Mouse (Mus musculus): ENCODE data around the gene Tspan1. TPM values are rescaled to one million over a fixed set of nuclear protein-coding genes. Genes with fewer than 3 reads are reported as not detected.

Gene Tspan1
- total and polyA plus RNA-seq, 2 experiments = 0.09 to 0.27 TPM

DNA sequence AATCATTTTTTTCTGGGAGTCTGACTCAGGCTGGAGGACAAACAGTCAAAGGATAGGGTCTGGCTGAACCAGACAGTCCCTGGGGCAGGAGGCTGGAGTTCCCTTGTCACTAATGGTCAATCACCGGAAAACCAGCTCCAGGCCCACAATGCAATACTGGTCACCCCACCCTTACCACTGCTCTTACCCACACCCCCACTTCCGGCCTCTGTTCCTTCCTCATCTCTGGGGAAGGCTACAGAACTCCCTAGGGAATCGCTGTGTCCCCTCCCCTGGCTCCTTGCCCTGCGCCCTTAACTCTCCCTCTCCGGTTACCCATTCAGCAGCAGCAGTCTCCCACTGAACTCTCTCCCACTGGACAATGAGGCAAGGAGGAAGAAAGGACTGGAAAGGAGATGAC is 9.7 kb upstream of the Tspan1 start:
- H3K27ac ChIP-seq (replicated peaks; ENCODE audit: insufficient read depth, low read depth, low read length) = peak overlapping the region; percentile 77
- H3K36me3 ChIP-seq (ENCODE audit: control insufficient read depth, insufficient read depth, low read length) = no peaks in the 10 kb centered on the region
- peak overlapping the region; percentile 37; the same call in 1 of the 2 replicates for H3K9ac ChIP-seq (ENCODE audit: low read depth, low read length)
- TF ChIP-seq CTCF (IDR thresholded peaks at IDR 0.05; ENCODE audit: low read depth, low read length) (no peak), POLR2A (IDR thresholded peaks at IDR 0.05; ENCODE audit: extremely low read depth, insufficient read depth, low read length) (no peak)
- no peaks in the 10 kb centered on the region for H3K27me3 ChIP-seq (ENCODE audit: control insufficient read depth, insufficient read depth, low read length)
- WGBS = 52% methylated on average over 5 of the region's 5 CpGs
- H3K79me2 ChIP-seq (ENCODE audit: control insufficient read depth, insufficient read depth, low read length) = no peaks in the 10 kb centered on the region
- DNase-seq (ENCODE audit: extremely low read depth, low read depth, low spot score) = peak; percentile 29
- H3K4me3 ChIP-seq (ENCODE audit: insufficient read depth, low read depth, low read length) = no peak overlapping the region
- peaks cover 2% of the 10 kb centered on the region; the same call in 1 of the 2 replicates for H3K4me1 ChIP-seq (ENCODE audit: control insufficient read depth, insufficient read depth, low read length)

DNA sequence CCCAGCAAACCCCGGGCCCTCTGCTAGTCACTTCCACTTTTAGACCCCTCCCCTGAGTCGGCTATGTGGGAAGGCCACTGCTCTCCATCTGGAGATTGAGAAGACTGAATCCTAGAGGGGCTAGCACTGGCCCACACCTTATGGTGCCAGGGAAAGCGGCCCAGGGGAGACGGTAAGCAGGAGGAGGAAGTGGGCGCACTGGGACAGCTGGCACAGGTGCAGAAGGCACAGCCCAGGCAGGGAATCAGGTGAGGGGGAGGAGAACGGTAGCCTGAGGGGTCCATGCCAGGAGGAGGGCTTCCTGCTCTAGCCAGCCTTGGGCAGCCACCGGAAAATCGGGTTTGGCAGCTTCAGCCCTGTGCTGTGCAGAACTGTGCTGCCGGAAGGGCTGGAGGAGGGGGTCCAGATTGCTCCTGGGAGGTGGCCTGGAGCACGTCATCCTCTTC is 9.2 kb upstream of the Tspan1 start:
- H3K27me3 ChIP-seq (ENCODE audit: control insufficient read depth, insufficient read depth, low read length) = no peaks in the 10 kb centered on the region
- peak overlapping the region; percentile 71 for H3K9ac ChIP-seq (ENCODE audit: low read depth, low read length)
- TF ChIP-seq CTCF (IDR thresholded peaks at IDR 0.05; ENCODE audit: low read depth, low read length) = no peak
- no peak for TF ChIP-seq POLR2A (IDR thresholded peaks at IDR 0.05; ENCODE audit: extremely low read depth, insufficient read depth, low read length)
- peak overlapping the region; percentile 77 for H3K27ac ChIP-seq (replicated peaks; ENCODE audit: insufficient read depth, low read depth, low read length)
- H3K4me1 ChIP-seq (ENCODE audit: control insufficient read depth, insufficient read depth, low read length) = peaks cover 2% of the 10 kb centered on the region; the same call in 1 of the 2 replicates
- no peaks in the 10 kb centered on the region for H3K79me2 ChIP-seq (ENCODE audit: control insufficient read depth, insufficient read depth, low read length)
- 34% methylated on average over 10 of the region's 10 CpGs for WGBS
- H3K36me3 ChIP-seq (ENCODE audit: control insufficient read depth, insufficient read depth, low read length) = no peaks in the 10 kb centered on the region
- H3K4me3 ChIP-seq (ENCODE audit: insufficient read depth, low read depth, low read length) = peak overlapping the region; percentile 55; the same call in 1 of the 2 replicates
- no peak for DNase-seq (ENCODE audit: extremely low read depth, low read depth, low spot score)

GRCm38 (mm10) chr4:116175711-116176542 is 8.5 kb upstream of the Tspan1 start:
- DNase-seq (ENCODE audit: extremely low read depth, low read depth, low spot score) = no peak
- H3K27ac ChIP-seq (replicated peaks; ENCODE audit: insufficient read depth, low read depth, low read length) = peak overlapping the region; percentile 77; the same call in 1 of the 2 replicates
- TF ChIP-seq CTCF (IDR thresholded peaks at IDR 0.05; ENCODE audit: low read depth, low read length) = no peak
- TF ChIP-seq POLR2A (IDR thresholded peaks at IDR 0.05; ENCODE audit: extremely low read depth, insufficient read depth, low read length) = no peak
- H3K36me3 ChIP-seq (ENCODE audit: control insufficient read depth, insufficient read depth, low read length) = no peaks in the 10 kb centered on the region
- no peak overlapping the region for H3K9ac ChIP-seq (ENCODE audit: low read depth, low read length)
- H3K4me1 ChIP-seq (ENCODE audit: control insufficient read depth, insufficient read depth, low read length) = peaks cover 2% of the 10 kb centered on the region; the same call in 1 of the 2 replicates
- WGBS = 59% methylated on average over 7 of the region's 7 CpGs
- no peaks in the 10 kb centered on the region for H3K79me2 ChIP-seq (ENCODE audit: control insufficient read depth, insufficient read depth, low read length)
- no peak overlapping the region for H3K4me3 ChIP-seq (ENCODE audit: insufficient read depth, low read depth, low read length)
- H3K27me3 ChIP-seq (ENCODE audit: control insufficient read depth, insufficient read depth, low read length) = no peaks in the 10 kb centered on the region

GRCm38 (mm10) chr4:116175136-116175535 is 7.7 kb upstream of the Tspan1 start:
- Histone ChIP-seq H3K27me3 (ENCODE audit: control insufficient read depth, insufficient read depth, low read length) (no peaks in the 10 kb centered on the region), H3K4me1 (ENCODE audit: control insufficient read depth, insufficient read depth, low read length) (peaks cover 2% of the 10 kb centered on the region; the same call in 1 of the 2 replicates), H3K79me2 (ENCODE audit: control insufficient read depth, insufficient read depth, low read length) (no peaks in the 10 kb centered on the region), H3K36me3 (ENCODE audit: control insufficient read depth, insufficient read depth, low read length) (no peaks in the 10 kb centered on the region), H3K27ac (replicated peaks; ENCODE audit: insufficient read depth, low read depth, low read length) (no peak overlapping the region), H3K9ac (ENCODE audit: low read depth, low read length) (no peak overlapping the region), H3K4me3 (ENCODE audit: insufficient read depth, low read depth, low read length) (no peak overlapping the region)
- TF ChIP-seq CTCF (IDR thresholded peaks at IDR 0.05; ENCODE audit: low read depth, low read length) = no peak
- no peak for TF ChIP-seq POLR2A (IDR thresholded peaks at IDR 0.05; ENCODE audit: extremely low read depth, insufficient read depth, low read length)
- no peak for DNase-seq (ENCODE audit: extremely low read depth, low read depth, low spot score)

GRCm38 (mm10) chr4:116174466-116175116 is 7.2 kb upstream of the Tspan1 start:
- Histone ChIP-seq H3K27me3 (ENCODE audit: control insufficient read depth, insufficient read depth, low read length) (no peaks in the 10 kb centered on the region), H3K79me2 (ENCODE audit: control insufficient read depth, insufficient read depth, low read length) (no peaks in the 10 kb centered on the region), H3K27ac (replicated peaks; ENCODE audit: insufficient read depth, low read depth, low read length) (no peak overlapping the region), H3K36me3 (ENCODE audit: control insufficient read depth, insufficient read depth, low read length) (no peaks in the 10 kb centered on the region), H3K4me1 (ENCODE audit: control insufficient read depth, insufficient read depth, low read length) (peaks cover 2% of the 10 kb centered on the region; the same call in 1 of the 2 replicates), H3K4me3 (ENCODE audit: insufficient read depth, low read depth, low read length) (no peak overlapping the region), H3K9ac (ENCODE audit: low read depth, low read length) (no peak overlapping the region)
- TF ChIP-seq POLR2A (IDR thresholded peaks at IDR 0.05; ENCODE audit: extremely low read depth, insufficient read depth, low read length) (no peak), CTCF (IDR thresholded peaks at IDR 0.05; ENCODE audit: low read depth, low read length) (no peak)
- 56% methylated on average over 6 of the region's 6 CpGs for WGBS
- DNase-seq (ENCODE audit: extremely low read depth, low read depth, low spot score) = no peak
